Mouse (Mus musculus) left cerebral cortex, adult 11 months (tissue): ENCODE measurements around the gene Crxos.

Source experiments
- DNase-seq: peaks from one replicate; pipeline ENCODE4 v3.0.0; 2022; ENCODE audit warnings: low spot score

Crxos gene

GRCm38 (mm10) chr7:15921796-15922195, 39.4 kb downstream of the Crxos start:
- DNase-seq, result no peak

- peak; percentile 89 for DNase-seq
These were observed 39.9 kb downstream of the Crxos start, which contains the start of gene Selenow for GRCm38 (mm10) chr7:15922220-15922773. TSS of gene Selenow (minus strand) at chr7:15922402.

- no peak for DNase-seq
These were observed 47.5 kb downstream of the Crxos start for GRCm38 (mm10) chr7:15929910-15930309.

GRCm38 (mm10) chr7:15930543-15930942, 48.1 kb downstream of the Crxos start:
- DNase-seq, result no peak

GRCm38 (mm10) chr7:15931635-15932034, 49.2 kb downstream of the Crxos start:
- no peak for DNase-seq

GRCm38 (mm10) chr7:15933437-15934359, 51.3 kb downstream of the Crxos start:
- DNase-seq, result no peak

GRCm38 (mm10) chr7:15937491-15937890, 55.1 kb downstream of the Crxos start:
- DNase-seq, result no peak

GRCm38 (mm10) chr7:15938621-15939020, 56.2 kb downstream of the Crxos start:
- DNase-seq, result no peak

- no peak for DNase-seq
These were observed 61.9 kb downstream of the Crxos start for GRCm38 (mm10) chr7:15944311-15944710.

GRCm38 (mm10) chr7:15945211-15945610, 62.8 kb downstream of the Crxos start:
- no peak for DNase-seq

GRCm38 (mm10) chr7:15945721-15946536, 63.5 kb downstream of the Crxos start, which contains the start of gene Nop53:
TSS of gene Nop53 (minus strand) at chr7:15946074.
- DNase-seq, result peak; percentile 96

- DNase-seq, result no peak
These were observed 65.3 kb downstream of the Crxos start for GRCm38 (mm10) chr7:15947653-15948260.

GRCm38 (mm10) chr7:15948381-15948941, 66.0 kb downstream of the Crxos start:
- DNase-seq, result peak; percentile 53

GRCm38 (mm10) chr7:15949216-15949790, 66.9 kb downstream of the Crxos start:
- no peak for DNase-seq

- DNase-seq, result no peak
These were observed 67.6 kb downstream of the Crxos start for GRCm38 (mm10) chr7:15950008-15950407.

GRCm38 (mm10) chr7:15952416-15952815, 70.0 kb downstream of the Crxos start:
- no peak for DNase-seq
